Mouse (Mus musculus) hindbrain, embryonic 15.5 days (tissue): Measurements from ENCODE around the gene D330045A20Rik. TPM values are rescaled to one million over a fixed set of nuclear protein-coding genes. Genes with fewer than 3 reads are reported as not detected.
"Not testable (repeated sequence)": the region's sequence is repeated elsewhere in the genome, so short reads cannot be mapped to it uniquely, and the experiment has no call there.

Experiments used
- ATAC-seq: fragments of 200-750 bp; cut with Nextera tagmentation; 2 replicates; pipeline ENCODE4 v1.8.0; 2017; ENCODE audit warnings: low read depth, moderate number of reproducible peaks, moderate TSS enrichment; ENCODE audit not compliant: low FRiP score
- H3K27ac ChIP-seq: fragments of 300-500 bp; sonication (generic); replicated peaks from 2 replicates; pipeline ENCODE4 v1.5.1; 2015; ENCODE audit warnings: mild to moderate bottlenecking, inconsistent platforms
- H3K27me3 ChIP-seq: fragments of 300-500 bp; sonication (generic); 2 replicates; pipeline ENCODE4 v1.6.1; 2015; ENCODE audit warnings: control low read depth, inconsistent platforms
- H3K36me3 ChIP-seq: fragments of 300-500 bp; sonication (generic); 2 replicates; pipeline ENCODE4 v1.6.1; 2015; ENCODE audit warnings: control low read depth, inconsistent platforms
- H3K4me1 ChIP-seq: fragments of 300-500 bp; sonication (generic); replicated peaks from 2 replicates; pipeline ENCODE4 v1.6.1; 2015; ENCODE audit warnings: control low read depth, inconsistent platforms
- H3K4me2 ChIP-seq: fragments of 300-500 bp; sonication (generic); 2 replicates; pipeline ENCODE4 v1.6.1; 2015; ENCODE audit warnings: moderate library complexity, mild to moderate bottlenecking, inconsistent platforms
- H3K4me3 ChIP-seq: fragments of 300-500 bp; sonication (generic); 2 replicates; pipeline ENCODE4 v1.5.1; 2015; ENCODE audit warnings: mild to moderate bottlenecking, inconsistent platforms
- H3K9ac ChIP-seq: fragments of 300-500 bp; sonication (generic); 2 replicates; pipeline ENCODE4 v1.6.1; 2015; ENCODE audit warnings: inconsistent platforms
- H3K9me3 ChIP-seq: fragments of 300-500 bp; sonication (generic); 2 replicates; pipeline ENCODE4 v1.6.1; 2016; ENCODE audit warnings: control low read depth, inconsistent platforms
- WGBS: fragments of 180-500 bp; shearing (Covaris S2); methylation state at CpG from one replicate; pipeline ENCODE4 v1.1.7; 2015; 5-methylcytosine and 5-hydroxymethylcytosine counted together
- polyA plus RNA-seq: library from polyadenylated mRNA; unstranded; fragments of >200 nt; fragmentation: Nextera tagmentation; extraction: Ambion mirVana; gene quantifications from 2 replicates; pipeline ENCODE4 v1.2.1, GENCODE M21; 2015

The D330045A20Rik gene
- polyA plus RNA-seq, 1 experiment from 2014 or later = 1.3 TPM

DNA sequence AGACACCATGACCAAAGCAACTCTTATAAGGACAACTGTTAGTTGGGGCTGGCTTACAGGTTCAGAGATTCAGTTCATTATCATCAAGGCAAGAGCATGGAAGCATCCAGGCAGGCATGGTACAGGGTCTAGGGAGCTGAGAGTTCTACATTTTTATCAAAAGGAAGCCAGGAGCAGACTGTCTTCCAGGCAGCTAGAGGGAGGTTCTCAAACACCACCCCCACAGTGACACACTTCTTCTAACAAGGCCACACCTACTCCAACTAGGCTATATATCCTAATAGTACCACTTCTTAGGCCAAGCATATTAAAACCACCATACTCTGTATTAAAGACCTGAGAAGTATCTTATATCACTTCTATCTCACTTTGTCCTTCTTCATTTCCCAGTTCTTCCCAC is 49.5 kb downstream of the D330045A20Rik start:
- H3K27me3 ChIP-seq = no peaks in the 10 kb centered on the region
- ATAC-seq = no peak
- no peaks in the 10 kb centered on the region for H3K4me1 ChIP-seq
- H3K4me2 ChIP-seq = no peak overlapping the region
- H3K9ac ChIP-seq = no peak overlapping the region
- H3K27ac ChIP-seq = no peak overlapping the region
- no peaks in the 10 kb centered on the region for H3K9me3 ChIP-seq
- no peak overlapping the region for H3K4me3 ChIP-seq
- H3K36me3 ChIP-seq = no peaks in the 10 kb centered on the region

DNA sequence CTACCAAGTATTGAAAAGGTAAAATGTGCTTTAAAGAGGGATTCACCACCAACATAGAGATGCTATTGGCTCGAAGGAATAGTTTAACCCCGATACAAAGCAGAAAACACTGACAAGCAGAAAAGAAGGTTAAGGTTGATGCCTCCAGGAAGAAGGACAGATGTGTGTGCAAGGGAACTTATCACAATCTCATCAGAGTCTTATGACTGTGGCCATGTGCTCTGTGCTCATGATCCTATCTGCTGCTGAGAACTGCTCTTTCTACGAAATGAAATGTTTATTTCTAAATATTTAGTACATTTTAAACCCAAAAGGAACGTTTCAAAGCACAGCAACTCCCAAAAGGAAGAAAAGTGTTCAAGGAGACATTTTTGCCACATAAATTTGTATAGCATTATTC is 52.1 kb downstream of the D330045A20Rik start:
- H3K27me3 ChIP-seq = 0 out of 2 replicates have a peak, but pooled peaks cover 3% of the 10 kb centered on the region
- H3K4me3 ChIP-seq = no peak overlapping the region
- no peaks in the 10 kb centered on the region for H3K36me3 ChIP-seq
- no peak for ATAC-seq
- WGBS = 73% methylated on average over 4 of the region's 4 CpGs
- H3K9ac ChIP-seq = no peak overlapping the region
- H3K9me3 ChIP-seq = no peaks in the 10 kb centered on the region
- no peaks in the 10 kb centered on the region for H3K4me1 ChIP-seq
- no peak overlapping the region for H3K27ac ChIP-seq
- no peak overlapping the region for H3K4me2 ChIP-seq

- H3K36me3 ChIP-seq = no peaks in the 10 kb centered on the region
- no peak overlapping the region for H3K4me3 ChIP-seq
- H3K27ac ChIP-seq = no peak overlapping the region
- H3K4me1 ChIP-seq = no peaks in the 10 kb centered on the region
- no peak for ATAC-seq
- 0 out of 2 replicates have a peak, but pooled peaks cover 3% of the 10 kb centered on the region for H3K27me3 ChIP-seq
- no peaks in the 10 kb centered on the region for H3K9me3 ChIP-seq
- H3K4me2 ChIP-seq = no peak overlapping the region
- no peak overlapping the region for H3K9ac ChIP-seq
- WGBS = 78% methylated on average over 5 of the region's 5 CpGs
Observed at GRCm38 (mm10) chrX:139537641-139538397, 57.7 kb downstream of the D330045A20Rik start.

- no peak for ATAC-seq
- H3K27ac ChIP-seq = no peak overlapping the region
- H3K4me1 ChIP-seq = no peaks in the 10 kb centered on the region
- no peak overlapping the region for H3K9ac ChIP-seq
- no peak overlapping the region for H3K4me3 ChIP-seq
- no peak overlapping the region for H3K4me2 ChIP-seq
- no peaks in the 10 kb centered on the region for H3K9me3 ChIP-seq
- no peaks in the 10 kb centered on the region for H3K27me3 ChIP-seq
- no peaks in the 10 kb centered on the region for H3K36me3 ChIP-seq
- 78% methylated on average over 7 of the region's 7 CpGs for WGBS
Observed at GRCm38 (mm10) chrX:139543726-139544125, 63.6 kb downstream of the D330045A20Rik start.

GRCm38 (mm10) chrX:139550456-139550855 is 70.3 kb downstream of the D330045A20Rik start:
- Histone ChIP-seq H3K4me3 (no peak overlapping the region), H3K4me1 (no peaks in the 10 kb centered on the region), H3K36me3 (no peaks in the 10 kb centered on the region), H3K4me2 (no peak overlapping the region), H3K9me3 (no peaks in the 10 kb centered on the region), H3K27ac (no peak overlapping the region), H3K27me3 (0 out of 2 replicates have a peak, but pooled peaks cover 3% of the 10 kb centered on the region), H3K9ac (no peak overlapping the region)
- WGBS = 76% methylated on average over 5 of the region's 5 CpGs
- no peak for ATAC-seq

DNA sequence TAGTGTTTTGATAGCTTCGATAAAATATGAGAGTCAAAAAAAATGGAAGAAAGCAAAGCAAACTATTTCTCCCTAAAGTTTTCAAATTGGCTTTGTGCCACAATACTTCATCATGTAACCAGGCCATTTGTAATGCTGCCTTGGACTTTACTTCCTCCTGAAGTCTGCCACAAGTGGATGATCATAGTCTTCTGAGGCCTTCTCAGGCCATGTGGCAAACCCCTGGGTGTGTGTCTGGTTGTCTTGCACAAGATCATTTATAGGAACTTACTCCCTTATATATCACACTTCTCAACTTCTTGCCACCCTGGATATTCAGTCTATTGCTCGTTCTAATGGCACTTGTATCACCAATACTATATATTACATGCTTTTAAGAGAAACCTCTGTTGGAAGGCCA is 71.9 kb downstream of the D330045A20Rik start:
- Histone ChIP-seq H3K27me3 (0 out of 2 replicates have a peak, but pooled peaks cover 3% of the 10 kb centered on the region), H3K4me1 (no peaks in the 10 kb centered on the region), H3K9me3 (no peaks in the 10 kb centered on the region), H3K4me3 (no peak overlapping the region), H3K4me2 (no peak overlapping the region), H3K27ac (no peak overlapping the region), H3K36me3 (no peaks in the 10 kb centered on the region), H3K9ac (no peak overlapping the region)
- no peak for ATAC-seq
- WGBS = 85% methylated on average over 2 of the region's 2 CpGs

DNA sequence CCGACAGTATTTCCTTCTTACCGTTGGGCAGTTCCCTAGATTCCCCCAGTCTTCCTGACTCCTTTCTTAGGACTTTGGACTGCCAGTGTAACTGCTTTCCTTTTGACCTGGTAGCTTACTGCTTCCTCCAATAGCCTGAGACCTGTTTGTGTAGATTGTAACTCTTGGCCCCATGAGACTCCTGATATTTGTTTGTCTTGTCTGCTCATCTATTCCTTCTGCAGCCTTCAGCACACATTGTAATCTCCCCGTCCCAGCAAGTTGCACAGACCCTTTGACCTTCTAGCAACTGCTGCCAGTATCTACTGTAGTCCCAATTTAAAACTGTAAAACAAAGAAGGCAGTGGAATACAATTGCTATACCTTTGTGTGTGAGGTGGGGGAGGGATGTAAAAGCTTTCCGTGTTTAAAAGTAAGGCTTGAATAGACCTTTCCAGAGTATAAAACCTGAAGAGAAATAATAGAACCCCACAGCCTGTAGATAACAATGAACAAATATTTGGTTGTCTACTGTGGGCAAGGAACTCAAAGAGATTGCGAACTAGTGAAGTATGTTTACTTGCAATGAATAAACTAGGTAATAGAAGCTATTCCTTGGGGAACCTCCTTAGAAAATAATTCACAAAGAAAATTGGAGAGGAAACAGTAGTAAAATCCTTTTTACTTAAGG is 82.2 kb downstream of the D330045A20Rik start:
- Histone ChIP-seq H3K36me3 (no peaks in the 10 kb centered on the region), H3K4me2 (no peak overlapping the region), H3K27me3 (peaks cover 9% of the 10 kb centered on the region; the same call in 1 of the 2 replicates), H3K9ac (no peak overlapping the region), H3K27ac (no peak overlapping the region), H3K4me1 (no peaks in the 10 kb centered on the region), H3K4me3 (no peak overlapping the region), H3K9me3 (no peaks in the 10 kb centered on the region)
- ATAC-seq = no peak
- 72% methylated on average over 5 of the region's 5 CpGs for WGBS

GRCm38 (mm10) chrX:139562925-139563461 is 82.8 kb downstream of the D330045A20Rik start, which contains the start of gene Rnf128:
Rnf128 (plus strand) TSS chrX:139563316.
- H3K27me3 ChIP-seq = peaks cover 9% of the 10 kb centered on the region; the same call in 1 of the 2 replicates
- no peaks in the 10 kb centered on the region for H3K9me3 ChIP-seq
- no peak within 1 kb of the TSS for H3K9ac ChIP-seq
- H3K27ac ChIP-seq = no peak within 1 kb of the TSS
- no peak for ATAC-seq
- H3K4me2 ChIP-seq = no peak within 1 kb of the TSS
- H3K4me1 ChIP-seq = no peaks in the 10 kb centered on the region
- H3K4me3 ChIP-seq = no peak within 1 kb of the TSS
- 81% methylated on average over 8 of the region's 8 CpGs for WGBS
- H3K36me3 ChIP-seq = no peaks in the 10 kb centered on the region

DNA sequence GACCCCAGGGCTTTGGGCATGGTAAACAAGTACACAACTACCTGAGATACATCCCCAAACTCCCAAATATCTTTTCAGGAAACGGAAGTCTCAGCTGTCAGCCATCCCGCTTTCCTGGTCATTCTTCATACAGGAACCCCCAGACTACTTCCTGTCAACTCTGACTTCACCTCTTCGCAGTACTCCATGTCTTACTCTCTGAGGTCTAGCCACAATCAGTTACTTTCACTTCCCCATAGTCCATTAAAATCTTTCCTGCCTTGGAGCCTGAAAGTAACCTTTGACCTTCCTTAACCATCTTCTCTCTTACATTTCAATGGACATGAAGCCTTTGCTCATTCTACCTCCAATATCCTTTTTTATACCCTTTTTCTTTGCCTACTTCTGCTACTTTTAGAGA is 89.9 kb downstream of the D330045A20Rik start:
- Histone ChIP-seq H3K4me3 (no peak overlapping the region), H3K4me1 (no peaks in the 10 kb centered on the region), H3K9me3 (no peaks in the 10 kb centered on the region), H3K27ac (no peak overlapping the region), H3K27me3 (peaks cover 4% of the 10 kb centered on the region; the same call in 1 of the 2 replicates), H3K4me2 (no peak overlapping the region), H3K9ac (no peak overlapping the region), H3K36me3 (no peaks in the 10 kb centered on the region)
- WGBS = 81% methylated on average over 3 of the region's 3 CpGs
- no peak for ATAC-seq

- no peak for ATAC-seq
- H3K4me2 ChIP-seq = no peak overlapping the region
- WGBS = 81% methylated on average over 6 of the region's 6 CpGs
- no peaks in the 10 kb centered on the region for H3K4me1 ChIP-seq
- no peak overlapping the region for H3K4me3 ChIP-seq
- no peaks in the 10 kb centered on the region for H3K27me3 ChIP-seq
- H3K9me3 ChIP-seq = no peaks in the 10 kb centered on the region
- H3K36me3 ChIP-seq = no peaks in the 10 kb centered on the region
- H3K9ac ChIP-seq = no peak overlapping the region
- H3K27ac ChIP-seq = no peak overlapping the region
Observed at GRCm38 (mm10) chrX:139578649-139579278, 98.6 kb downstream of the D330045A20Rik start.

DNA sequence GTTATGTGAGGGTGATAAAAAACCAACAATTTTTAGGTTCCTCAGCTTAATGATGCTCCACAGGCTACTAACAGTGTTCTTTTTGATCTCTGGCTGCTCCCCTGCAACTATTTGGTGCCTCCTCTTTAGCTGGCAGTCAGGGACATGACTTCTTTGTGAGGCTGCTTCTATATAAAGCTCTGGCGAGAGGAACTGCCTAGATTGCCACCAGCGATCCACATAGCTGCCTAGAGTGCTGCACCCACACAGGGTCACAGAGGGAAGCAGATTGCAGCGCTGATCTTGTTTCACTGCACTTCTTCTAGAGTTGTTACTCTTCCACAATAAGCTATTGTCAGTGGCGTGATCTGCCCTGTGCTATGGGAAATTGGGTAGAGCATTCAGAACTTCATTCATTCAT is 103.4 kb downstream of the D330045A20Rik start:
- H3K4me1 ChIP-seq = no peaks in the 10 kb centered on the region
- no peak overlapping the region for H3K4me3 ChIP-seq
- H3K4me2 ChIP-seq = no peak overlapping the region
- H3K9me3 ChIP-seq = no peaks in the 10 kb centered on the region
- H3K27me3 ChIP-seq = no peaks in the 10 kb centered on the region
- ATAC-seq = no peak
- no peak overlapping the region for H3K9ac ChIP-seq
- 53% methylated on average over 4 of the region's 4 CpGs for WGBS
- no peak overlapping the region for H3K27ac ChIP-seq
- H3K36me3 ChIP-seq = no peaks in the 10 kb centered on the region

GRCm38 (mm10) chrX:139586676-139587075 is 106.5 kb downstream of the D330045A20Rik start:
- ATAC-seq, H3K4me3 ChIP-seq, H3K27me3 ChIP-seq, H3K9ac ChIP-seq, H3K36me3 ChIP-seq, H3K4me1 ChIP-seq, H3K4me2 ChIP-seq, H3K27ac ChIP-seq, H3K9me3 ChIP-seq: not testable (repeated sequence)
- 63% methylated on average over 2 of the region's 2 CpGs for WGBS
